Mouse (Mus musculus): Measurements from ENCODE around the gene Gm45233. TPM values are rescaled to one million over a fixed set of nuclear protein-coding genes. Genes with fewer than 3 reads are reported as not detected.

Gm45233 gene
- total RNA-seq, 2 experiments from 2014 or later = 1.8 TPM; not detected in 1

- ATAC-seq (ENCODE audit: poor library complexity, severe bottlenecking) = no peak
These were observed 3.9 kb downstream of the Gm45233 start for GRCm38 (mm10) chr7:43447801-43448200.

DNA sequence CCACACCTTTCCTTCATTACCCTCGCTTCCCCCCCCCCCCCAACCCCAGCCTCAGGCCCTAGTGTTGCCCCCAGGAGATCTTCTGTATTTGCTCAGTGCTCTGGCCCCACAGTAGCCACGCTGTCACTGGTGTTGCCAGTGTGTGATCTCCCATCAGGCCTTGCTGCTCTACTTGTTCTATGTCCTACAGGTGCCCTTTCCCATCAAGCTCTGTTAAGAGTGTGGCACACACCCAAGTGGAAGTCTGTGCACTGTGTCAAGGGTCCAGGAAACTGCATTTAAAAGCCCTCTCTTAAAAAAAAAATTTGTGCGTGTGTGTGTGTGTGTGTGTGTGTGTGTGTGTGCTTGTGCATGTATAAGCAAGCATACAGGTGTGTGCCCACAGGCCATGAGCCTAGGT, 4.3 kb downstream of the Gm45233 start:
- ATAC-seq (ENCODE audit: poor library complexity, severe bottlenecking) = no peak

DNA sequence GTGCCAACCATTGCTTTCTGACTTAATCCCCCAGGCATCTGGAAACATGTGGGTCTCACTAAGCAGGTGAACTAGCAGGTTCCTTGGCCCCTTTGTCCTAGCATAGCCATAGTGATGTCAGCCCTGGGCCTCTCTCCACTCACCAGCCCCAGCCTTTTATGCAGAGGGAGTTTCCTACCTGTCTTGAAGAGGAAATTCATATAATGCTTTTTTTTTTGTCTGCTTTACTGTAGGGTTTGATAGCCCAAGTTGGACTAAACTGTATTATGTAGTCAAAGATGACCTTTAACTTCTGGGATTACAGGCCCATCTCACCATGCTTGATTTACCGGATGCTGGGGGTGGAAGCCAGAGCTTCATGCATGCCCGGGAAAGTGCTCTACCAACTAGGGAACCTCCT, 5.9 kb downstream of the Gm45233 start:
- no peak for ATAC-seq (ENCODE audit: poor library complexity, severe bottlenecking)

GRCm38 (mm10) chr7:43451726-43452125, 7.8 kb downstream of the Gm45233 start:
- ATAC-seq (ENCODE audit: poor library complexity, severe bottlenecking) = no peak

DNA sequence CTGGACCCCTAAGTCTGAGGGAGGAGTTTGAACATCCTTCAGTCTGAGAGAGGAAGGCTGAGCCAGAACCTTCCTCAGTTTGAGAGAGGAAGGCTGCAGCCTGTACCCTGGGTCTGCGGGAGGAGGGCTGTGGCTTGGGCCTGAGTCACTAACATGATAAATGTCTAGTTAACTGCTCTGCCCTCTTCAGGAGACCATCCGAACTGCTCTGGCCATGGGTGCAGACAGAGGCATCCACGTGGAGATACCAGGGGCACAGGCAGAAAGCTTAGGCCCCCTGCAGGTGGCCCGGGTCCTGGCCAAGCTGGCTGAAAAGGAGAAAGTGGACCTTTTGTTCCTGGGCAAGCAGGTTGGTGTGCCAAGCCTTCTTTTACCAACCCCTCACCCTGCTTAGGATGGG, 8.7 kb downstream of the Gm45233 start:
- ATAC-seq (ENCODE audit: poor library complexity, severe bottlenecking) = peak; percentile 93

DNA sequence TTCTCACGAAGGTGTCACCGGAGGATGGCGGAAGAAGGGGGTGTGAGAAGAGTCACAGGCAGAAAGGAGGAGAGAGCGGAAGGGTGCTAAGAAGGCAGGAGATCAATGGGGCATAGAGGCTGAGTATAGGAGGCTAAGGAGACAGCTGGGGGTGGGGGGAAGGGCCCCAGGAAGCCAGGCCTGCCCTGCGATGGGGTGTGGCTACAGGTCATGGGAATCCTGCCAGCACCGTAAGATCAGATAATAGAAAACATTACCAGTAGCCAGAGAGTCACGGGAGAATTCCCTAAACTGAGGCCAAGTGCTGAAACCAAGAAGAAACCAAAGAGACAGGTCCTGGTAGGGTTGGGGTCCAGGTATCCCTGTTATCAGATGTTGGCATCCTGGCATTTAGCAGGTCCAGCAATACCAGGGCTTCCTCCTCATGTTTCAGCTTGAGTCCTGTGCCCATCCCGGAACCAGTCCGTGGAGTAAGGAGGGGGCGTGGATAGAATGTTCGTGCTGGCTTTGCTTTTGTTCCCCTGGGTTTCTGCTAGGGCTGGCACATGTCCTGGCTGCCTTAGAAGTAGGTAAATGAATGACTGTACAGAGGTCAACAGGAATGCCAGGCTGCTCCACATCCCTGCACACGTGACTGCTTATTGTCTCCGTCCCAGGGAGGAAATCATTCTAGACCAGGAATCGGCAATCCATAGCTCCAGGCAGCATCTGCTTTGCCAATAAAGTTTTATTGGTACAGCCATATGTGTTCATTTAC, 9.8 kb downstream of the Gm45233 start:
- no peak for ATAC-seq (ENCODE audit: poor library complexity, severe bottlenecking)

DNA sequence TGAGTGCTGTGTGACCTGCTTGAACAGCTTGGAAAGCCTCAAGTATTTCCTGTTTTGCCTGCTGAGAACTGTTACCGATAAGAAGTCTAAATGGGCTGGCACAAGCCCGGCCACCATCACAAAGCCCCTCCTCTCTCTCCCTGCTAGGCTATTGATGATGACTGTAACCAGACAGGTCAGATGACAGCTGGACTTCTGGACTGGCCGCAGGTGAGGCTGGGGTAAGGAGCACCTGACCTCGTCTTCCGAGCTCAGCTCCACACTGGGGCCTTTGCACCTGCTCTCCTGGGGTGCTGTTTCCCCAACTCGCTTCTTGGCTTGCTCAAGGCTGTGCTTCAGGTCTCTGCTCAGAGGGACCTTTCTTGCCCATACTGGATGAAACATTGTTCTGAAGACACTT, 10.4 kb downstream of the Gm45233 start:
- ATAC-seq (ENCODE audit: poor library complexity, severe bottlenecking) = no peak

GRCm38 (mm10) chr7:43462851-43463250, 18.9 kb downstream of the Gm45233 start, which contains the start of gene Vsig10l:
Gene Vsig10l (plus strand): TSS chr7:43463151.
- no peak for ATAC-seq (ENCODE audit: poor library complexity, severe bottlenecking)

DNA sequence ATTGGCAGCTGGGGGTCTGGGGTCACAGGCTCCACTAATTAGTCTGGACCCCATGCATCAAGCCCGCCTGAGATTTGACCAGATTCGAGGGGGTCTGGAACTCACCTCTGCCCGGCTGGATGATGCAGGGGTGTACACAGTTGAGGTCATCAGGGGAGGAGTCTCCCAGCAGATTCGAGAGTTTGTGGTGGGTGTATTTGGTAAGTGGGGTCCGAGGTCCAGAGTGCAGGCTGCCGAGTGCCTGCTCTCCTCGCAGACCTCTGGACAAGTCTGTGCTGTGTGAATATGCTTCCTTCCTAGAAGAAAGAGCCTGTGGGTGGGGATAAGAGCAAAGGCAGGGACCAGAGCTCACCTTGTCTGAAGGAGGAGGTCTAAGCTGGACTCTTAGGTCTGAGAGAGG, 20.0 kb downstream of the Gm45233 start:
- no peak for ATAC-seq (ENCODE audit: poor library complexity, severe bottlenecking)

GRCm38 (mm10) chr7:43464864-43465343, 21.0 kb downstream of the Gm45233 start:
- ATAC-seq (ENCODE audit: poor library complexity, severe bottlenecking) = no peak; the same call in 1 of the 2 replicates

- peak; percentile 81 for ATAC-seq (ENCODE audit: poor library complexity, severe bottlenecking)
These were observed 21.6 kb downstream of the Gm45233 start for GRCm38 (mm10) chr7:43465344-43466098.

GRCm38 (mm10) chr7:43466099-43466694, 22.3 kb downstream of the Gm45233 start:
- ATAC-seq (ENCODE audit: poor library complexity, severe bottlenecking) = peak; percentile 70

DNA sequence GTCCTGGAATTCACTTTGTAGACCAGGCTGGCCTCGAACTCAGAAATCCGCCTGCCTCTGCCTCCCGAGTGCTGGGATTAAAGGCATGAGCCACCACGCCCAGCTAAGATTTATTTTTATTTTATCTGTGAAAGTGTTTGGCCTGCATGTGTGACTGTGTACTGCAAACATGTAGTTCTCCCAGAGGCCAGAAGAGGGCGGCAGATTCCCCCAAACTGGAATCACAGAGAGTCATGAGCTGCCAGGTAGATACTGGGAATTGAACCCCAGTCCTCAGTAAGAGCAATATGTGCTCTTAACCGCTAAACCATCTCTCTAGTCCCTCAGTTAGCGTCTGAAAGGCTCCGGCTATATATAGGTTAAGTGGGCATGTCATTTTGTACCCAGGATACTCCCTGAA, 26.4 kb downstream of the Gm45233 start:
- no peak for ATAC-seq (ENCODE audit: poor library complexity, severe bottlenecking)

GRCm38 (mm10) chr7:43475706-43476105, 31.8 kb downstream of the Gm45233 start:
- peak; percentile 70 for ATAC-seq (ENCODE audit: poor library complexity, severe bottlenecking)

GRCm38 (mm10) chr7:43476376-43476775, 32.4 kb downstream of the Gm45233 start:
- no peak for ATAC-seq (ENCODE audit: poor library complexity, severe bottlenecking)

GRCm38 (mm10) chr7:43481191-43481590, 37.3 kb downstream of the Gm45233 start:
- no peak for ATAC-seq (ENCODE audit: poor library complexity, severe bottlenecking)

DNA sequence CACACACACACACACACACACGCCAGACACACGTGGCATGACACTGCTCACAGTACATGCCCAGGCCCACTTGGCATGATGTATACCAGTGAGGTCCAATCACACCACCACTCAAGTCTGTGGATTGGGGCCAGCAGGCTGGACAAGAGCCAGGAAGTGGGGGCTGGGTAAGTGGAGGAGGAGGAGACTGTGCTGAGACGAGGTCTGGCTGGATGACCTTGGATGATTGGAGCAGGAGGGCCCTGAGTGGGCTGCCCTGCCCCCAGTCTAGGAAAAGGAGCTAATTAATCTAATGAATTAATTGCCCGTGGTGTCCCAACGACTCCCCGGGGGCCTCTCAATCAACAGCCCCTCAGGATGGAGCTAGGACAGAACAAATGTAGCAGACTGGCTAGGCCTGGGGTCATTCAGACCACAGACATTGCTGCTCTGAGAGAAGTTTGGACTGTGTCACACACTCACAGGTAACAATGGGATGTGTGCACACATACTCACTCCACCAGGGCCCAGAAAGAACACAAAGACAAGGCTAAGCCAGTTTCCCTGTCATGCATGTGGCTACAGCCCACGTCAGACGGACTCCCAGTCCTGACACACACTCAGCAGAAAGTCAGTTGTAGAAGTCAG, 38.3 kb downstream of the Gm45233 start:
- ATAC-seq (ENCODE audit: poor library complexity, severe bottlenecking) = no peak

DNA sequence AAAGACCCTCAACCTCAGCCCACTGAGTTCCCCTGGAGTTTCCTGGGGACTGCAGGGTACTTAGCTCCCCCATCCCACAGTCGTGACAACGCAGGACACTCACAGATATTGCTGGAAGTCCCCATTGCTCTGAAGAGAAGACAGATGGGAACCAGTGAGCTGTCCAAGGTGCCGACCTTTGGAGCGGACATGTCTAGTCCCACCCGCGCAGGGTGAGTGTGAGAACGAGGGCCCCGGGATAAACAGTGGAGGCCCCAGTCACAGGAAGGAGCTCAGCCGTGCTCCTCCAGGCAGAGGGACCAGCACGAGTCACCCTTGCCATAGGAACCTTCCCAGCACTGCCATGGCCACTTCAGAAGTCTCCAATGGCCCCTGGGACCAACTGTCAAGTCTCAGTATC, 39.3 kb downstream of the Gm45233 start:
- ATAC-seq (ENCODE audit: poor library complexity, severe bottlenecking) = no peak

GRCm38 (mm10) chr7:43488646-43489045, 44.7 kb downstream of the Gm45233 start:
- ATAC-seq (ENCODE audit: poor library complexity, severe bottlenecking) = no peak

- ATAC-seq (ENCODE audit: poor library complexity, severe bottlenecking) = no peak
These were observed 45.8 kb downstream of the Gm45233 start, which contains the start of gene Iglon5 for GRCm38 (mm10) chr7:43489631-43490125. Gene Iglon5 (minus strand): TSS chr7:43490075.

DNA sequence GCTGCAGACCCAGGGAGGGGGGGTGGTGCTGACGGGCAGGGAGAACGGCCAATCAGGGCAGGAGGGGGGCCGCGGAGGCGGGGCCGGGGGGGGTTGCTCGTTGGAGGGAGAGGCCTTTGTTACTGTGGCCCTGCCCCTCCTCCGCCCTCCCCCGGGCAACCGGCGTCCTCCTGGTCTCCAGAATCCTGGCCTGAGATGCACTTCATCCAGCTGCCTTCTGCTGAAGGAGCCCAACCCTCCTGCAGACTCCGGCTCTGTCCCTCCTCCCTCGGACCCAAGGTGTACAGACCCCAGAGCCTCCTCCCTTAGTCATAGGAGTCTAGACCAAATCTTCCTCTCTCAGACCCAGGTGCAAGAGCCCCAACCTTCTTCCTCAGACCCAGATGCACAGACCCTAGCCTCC, 46.3 kb downstream of the Gm45233 start:
- no peak for ATAC-seq (ENCODE audit: poor library complexity, severe bottlenecking)
